Mouse (Mus musculus) B cell, adult 62 days (primary cell): Measurements from ENCODE around the gene Dio3. TPM values are rescaled to one million over a fixed set of nuclear protein-coding genes. Genes with fewer than 3 reads are reported as not detected.

Source experiments
- total RNA-seq: library from RNA; stranded (reverse); gene quantifications from 4 replicates; pipeline ENCODE4 v1.2.4, GENCODE M21; 2023

Dio3 gene
- total RNA-seq: not detected in 4 replicates

GRCm38 (mm10) chr12:110278853-110279252, at the start of gene Dio3:
Gene Dio3, plus strand, starts transcription at chr12:110279068.

Other genes starting within 250 kb of the Dio3 start
- 80.3 to 89.0 TPM (median 85.4 TPM) in 4 replicates for gene Ppp2r5c, start 168.1 kb downstream of the Dio3 start, total RNA-seq